Mouse (Mus musculus) mammary gland, adult 2 months (tissue): ENCODE data around the gene Cldn18. TPM values are rescaled to one million over a fixed set of nuclear protein-coding genes. Genes with fewer than 3 reads are reported as not detected.

Experiments used
- polyA plus RNA-seq: library from polyadenylated mRNA; depleted of rRNA; stranded (reverse); fragments of >200 nt; gene quantifications from 2 replicates; pipeline ENCODE4 v1.2.3, GENCODE M21; 2012; ENCODE audit warnings: low replicate concordance; rRNA removed

Gene Cldn18
- polyA plus RNA-seq = 0.16 and 0.17 TPM in 2 replicates

DNA sequence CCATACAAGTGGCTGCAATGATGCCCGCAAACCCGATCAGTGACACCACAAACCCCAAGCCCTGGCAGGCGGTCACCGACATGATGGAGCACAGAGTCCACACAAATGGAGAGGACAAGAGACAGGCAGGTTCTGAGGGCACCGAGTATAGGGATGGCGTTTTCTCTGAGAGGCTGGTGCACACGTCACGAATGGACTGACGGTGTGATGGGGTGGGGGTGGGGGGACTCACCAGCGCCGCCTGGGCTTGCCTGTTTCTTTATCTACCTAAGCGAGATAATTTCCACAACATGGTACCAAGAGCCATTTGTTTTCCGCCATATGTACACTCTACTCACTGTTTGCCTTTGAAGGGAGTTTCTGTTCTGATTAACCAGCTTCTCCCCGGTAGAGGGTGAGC lies at the start of gene Cldn18:
Gene Cldn18, minus strand, starts transcription at position 134 of the 400 bp plus-strand sequence.

Other genes starting within 250 kb of the Cldn18 start
- 7.7 and 19.9 TPM in 2 replicates for gene Armc8, start 148.4 kb downstream of the Cldn18 start, polyA plus RNA-seq
- gene Dbr1, start 141.5 kb downstream of the Cldn18 start, polyA plus RNA-seq = 7.3 and 8.5 TPM in 2 replicates
- gene A4gnt, start 104.8 kb downstream of the Cldn18 start, polyA plus RNA-seq = 0.10 TPM in 1 of 2 replicates, not detected in the other
- 1.2 and 1.8 TPM in 2 replicates for gene Dzip1l, start 87.8 kb downstream of the Cldn18 start, polyA plus RNA-seq
- 0.11 and 0.35 TPM in 2 replicates for gene Sox14, start 158.9 kb upstream of the Cldn18 start, polyA plus RNA-seq